Mouse (Mus musculus) MEL (cell line): ENCODE measurements at regions not wholly inside any gene's neighbourhood (a gene's known extent, or its start where the extent isn't known, plus 50 kb on each side); places are given as distances from the start of the nearest gene placed in this dataset.
"Not testable (repeated sequence)": the region's sequence is repeated elsewhere in the genome, so short reads cannot be mapped to it uniquely, and the experiment has no call there.

ENCODE experiments used
- DNase-seq: peaks from one replicate; pipeline ENCODE4 v3.0.0; 2011; ENCODE audit warnings: low read depth, low spot score
- H3K27ac ChIP-seq: 2 replicates; pipeline ENCODE4 v1.5.1; 2012; ENCODE audit warnings: low read depth, mild to moderate bottlenecking, control low read depth, low read length, moderate library complexity; ENCODE audit not compliant: control insufficient read depth
- H3K27me3 ChIP-seq, 2 experiments: fragments of 150-350 bp in 1 of 2; sonication (generic) in 1 of 2; 2 replicates each; pipeline ENCODE4 v1.6.1; 2012; ENCODE audit warnings: low read length in 2 of 2, mild to moderate bottlenecking in 2 of 2, improper control_type of control experiment in 1 of 2, moderate library complexity in 1 of 2; ENCODE audit not compliant: insufficient read depth in 2 of 2, control insufficient read depth in 1 of 2
- H3K36me3 ChIP-seq, 2 experiments: 2 replicates each; pipeline ENCODE4 v1.6.1; 2012 to 2014; ENCODE audit warnings: low read length in 2 of 2, improper control_type of control experiment in 1 of 2, inconsistent platforms in 1 of 2, mild to moderate bottlenecking in 1 of 2; ENCODE audit not compliant: insufficient read depth in 2 of 2, control insufficient read depth in 1 of 2
- H3K4me1 ChIP-seq, 2 experiments: fragments of 150-350 bp in 1 of 2; sonication (generic) in 1 of 2; 2 replicates each; pipeline ENCODE4 v1.6.1; 2012; ENCODE audit warnings: low read length in 2 of 2, improper control_type of control experiment in 1 of 2, mild to moderate bottlenecking in 1 of 2; ENCODE audit not compliant: insufficient read depth in 2 of 2, control insufficient read depth in 1 of 2
- H3K4me3 ChIP-seq, 2 experiments: fragments of 150-350 bp in 1 of 2; sonication (generic) in 1 of 2; 2 replicates each; pipeline ENCODE4 v1.5.1; 2012; ENCODE audit warnings: low read depth in 2 of 2, low read length in 2 of 2, mild to moderate bottlenecking in 2 of 2, moderate library complexity in 2 of 2, control low read depth in 1 of 2, improper control_type of control experiment in 1 of 2; ENCODE audit not compliant: control insufficient read depth in 1 of 2, insufficient read depth in 1 of 2
- H3K79me2 ChIP-seq: 2 replicates; pipeline ENCODE4 v1.6.1; 2012; ENCODE audit warnings: mild to moderate bottlenecking, low read length, moderate library complexity; ENCODE audit not compliant: control insufficient read depth, poor library complexity, insufficient read depth
- H3K9ac ChIP-seq: 2 replicates; pipeline ENCODE4 v1.6.1; 2012; ENCODE audit warnings: low read depth, mild to moderate bottlenecking, control low read depth, low read length, moderate library complexity; ENCODE audit not compliant: control insufficient read depth, poor library complexity, severe bottlenecking
- H3K9me3 ChIP-seq: fragments of 150-350 bp; sonication (generic); replicated peaks from 2 replicates; pipeline ENCODE4 v1.6.1; 2012; ENCODE audit warnings: mild to moderate bottlenecking, low read length, improper control_type of control experiment, moderate library complexity; ENCODE audit not compliant: insufficient read depth
- BHLHE40 ChIP-seq: IDR thresholded peaks from 2 replicates; pipeline ENCODE4 v1.6.1; 2012; ENCODE audit warnings: low read depth, mild to moderate bottlenecking, inconsistent platforms, low read length, improper control_type of control experiment, borderline replicate concordance
- CHD1 ChIP-seq: IDR thresholded peaks from 2 replicates; pipeline ENCODE4 v1.6.1; 2012; ENCODE audit warnings: low read depth, mild to moderate bottlenecking, inconsistent platforms, low read length, improper control_type of control experiment
- ETS1 ChIP-seq: IDR thresholded peaks from 2 replicates; pipeline ENCODE4 v1.6.1; 2012; ENCODE audit warnings: low read depth, mild to moderate bottlenecking, inconsistent platforms, low read length, improper control_type of control experiment, moderate library complexity
- HCFC1 ChIP-seq: IDR thresholded peaks from 2 replicates; pipeline ENCODE4 v1.6.1; 2012; ENCODE audit warnings: low read depth, mild to moderate bottlenecking, inconsistent platforms, low read length, improper control_type of control experiment, moderate library complexity
- JUND ChIP-seq: IDR thresholded peaks from 2 replicates; pipeline ENCODE4 v1.6.1; 2011; ENCODE audit warnings: low read depth, mild to moderate bottlenecking, improper control_type of control experiment, low read length
- MAFK ChIP-seq: IDR thresholded peaks from 2 replicates; pipeline ENCODE4 v1.6.1; 2011; ENCODE audit warnings: low read depth, mild to moderate bottlenecking, low read length, improper control_type of control experiment, borderline replicate concordance
- MAX ChIP-seq: IDR thresholded peaks from 2 replicates; pipeline ENCODE4 v1.6.1; 2011; ENCODE audit warnings: low read length, improper control_type of control experiment
- MEF2A ChIP-seq: IDR thresholded peaks from 2 replicates; pipeline ENCODE4 v1.6.1; 2014; ENCODE audit warnings: low read depth, mild to moderate bottlenecking, inconsistent platforms, low read length, improper control_type of control experiment; ENCODE audit not compliant: poor library complexity, insufficient replicate concordance, severe bottlenecking; ENCODE audit errors: extremely low read depth
- MXI1 ChIP-seq: IDR thresholded peaks from 2 replicates; pipeline ENCODE4 v1.6.1; 2011; ENCODE audit warnings: mild to moderate bottlenecking, low read depth, low read length, improper control_type of control experiment
- MYB ChIP-seq: IDR thresholded peaks from 2 replicates; pipeline ENCODE4 v1.6.1; 2011; ENCODE audit warnings: mild to moderate bottlenecking, low read depth, low read length, improper control_type of control experiment
- POLR2A ChIP-seq, 2 experiments: IDR thresholded peaks; 2 replicates each; pipeline ENCODE4 v1.6.1; 2011 to 2012; ENCODE audit warnings: low read length in 2 of 2, mild to moderate bottlenecking in 2 of 2, control low read depth in 1 of 2, improper control_type of control experiment in 1 of 2, low read depth in 1 of 2, moderate library complexity in 1 of 2; ENCODE audit not compliant: control insufficient read depth in 1 of 2, insufficient read depth in 1 of 2, poor library complexity in 1 of 2
- POLR2AphosphoS2 ChIP-seq: IDR thresholded peaks from 2 replicates; pipeline ENCODE4 v1.6.1; 2011; ENCODE audit warnings: low read length, improper control_type of control experiment
- POLR2AphosphoS5 ChIP-seq: IDR thresholded peaks from 2 replicates; pipeline ENCODE4 v1.6.1; 2012; ENCODE audit warnings: low read depth, borderline replicate concordance, mild to moderate bottlenecking, inconsistent platforms, low read length, moderate library complexity, mixed read lengths
- RCOR1 ChIP-seq: IDR thresholded peaks from 2 replicates; pipeline ENCODE4 v1.6.1; 2012; ENCODE audit warnings: low read depth, mild to moderate bottlenecking, inconsistent platforms, low read length, improper control_type of control experiment
- SMC3 ChIP-seq: IDR thresholded peaks from 2 replicates; pipeline ENCODE4 v1.6.1; 2011; ENCODE audit warnings: low read depth, low read length, improper control_type of control experiment
- UBTF ChIP-seq: IDR thresholded peaks from 2 replicates; pipeline ENCODE4 v1.6.1; 2012; ENCODE audit warnings: low read depth, mild to moderate bottlenecking, inconsistent platforms, low read length, improper control_type of control experiment, moderate library complexity, borderline replicate concordance; ENCODE audit not compliant: insufficient read depth
- ZKSCAN1 ChIP-seq: IDR thresholded peaks from 2 replicates; pipeline ENCODE4 v1.6.1; 2012; ENCODE audit warnings: low read depth, mild to moderate bottlenecking, inconsistent platforms, low read length, improper control_type of control experiment, moderate library complexity
- ZMIZ1 ChIP-seq: IDR thresholded peaks from 2 replicates; pipeline ENCODE4 v1.6.1; 2012; ENCODE audit warnings: low read depth, mild to moderate bottlenecking, inconsistent platforms, low read length, improper control_type of control experiment, moderate library complexity

GRCm38 (mm10) chr2:17896036-17896435, 100.7 kb downstream of the H2al2a start:
- H3K27me3 ChIP-seq: no peaks in the 10 kb centered on the region; a peak in 1 of 4 replicates
- TF ChIP-seq MAFK (no peak), CHD1 (no peak), MAX (no peak), UBTF (no peak), RCOR1 (no peak), ZMIZ1 (no peak), MEF2A (no peak), ZKSCAN1 (no peak), POLR2A (IDR thresholded peaks at IDR 0.05; ENCODE audit: control insufficient read depth in 1 of 2, insufficient read depth in 1 of 2, low read depth in 1 of 2, low read length in 2 of 2, poor library complexity in 1 of 2) (no peak), POLR2AphosphoS5 (no peak), MXI1 (no peak), POLR2AphosphoS2 (no peak), MYB (no peak), SMC3 (no peak), BHLHE40 (no peak), HCFC1 (no peak), ETS1 (no peak), JUND (no peak)
- no peak overlapping the region for H3K4me3 ChIP-seq
- no peaks in the 10 kb centered on the region for H3K36me3 ChIP-seq
- no peaks in the 10 kb centered on the region for H3K9me3 ChIP-seq
- DNase-seq: no peak
- H3K79me2 ChIP-seq: no peaks in the 10 kb centered on the region
- no peak overlapping the region for H3K27ac ChIP-seq
- H3K9ac ChIP-seq: no peak overlapping the region
- H3K4me1 ChIP-seq: no peaks in the 10 kb centered on the region

DNA sequence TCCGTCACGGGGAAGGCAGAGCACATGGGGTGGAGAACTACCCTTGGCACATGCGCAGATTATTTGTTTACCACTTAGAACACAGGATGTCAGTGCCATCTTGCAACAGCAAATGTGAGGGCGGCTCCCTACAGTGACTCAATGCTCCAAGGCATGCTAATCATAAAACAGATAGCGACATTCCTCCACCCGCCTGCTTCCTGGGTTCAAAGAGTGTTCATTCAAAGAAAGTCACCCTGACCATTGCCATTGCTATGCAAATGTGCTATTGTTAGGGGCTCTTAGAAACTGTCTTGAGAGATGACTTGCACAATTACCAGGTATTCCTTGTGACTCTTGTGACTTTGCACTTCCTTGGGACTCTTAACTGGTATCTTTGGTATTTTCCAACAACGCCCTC, 104.1 kb downstream of the H2al2a start:
- not testable (repeated sequence) for H3K27me3 ChIP-seq, H3K4me3 ChIP-seq, DNase-seq

More for the DNA sequence above, 104.1 kb downstream of the H2al2a start:
- not testable (repeated sequence) for H3K9ac ChIP-seq, H3K79me2 ChIP-seq, H3K9me3 ChIP-seq, H3K36me3 ChIP-seq, H3K4me1 ChIP-seq, H3K27ac ChIP-seq
